Mouse (Mus musculus): ENCODE data around the gene Ankrd28. TPM values are rescaled to one million over a fixed set of nuclear protein-coding genes. Genes with fewer than 3 reads are reported as not detected.

Ankrd28 gene
- polyA plus RNA-seq, 1 experiment from 2014 or later: 12.6 TPM

DNA sequence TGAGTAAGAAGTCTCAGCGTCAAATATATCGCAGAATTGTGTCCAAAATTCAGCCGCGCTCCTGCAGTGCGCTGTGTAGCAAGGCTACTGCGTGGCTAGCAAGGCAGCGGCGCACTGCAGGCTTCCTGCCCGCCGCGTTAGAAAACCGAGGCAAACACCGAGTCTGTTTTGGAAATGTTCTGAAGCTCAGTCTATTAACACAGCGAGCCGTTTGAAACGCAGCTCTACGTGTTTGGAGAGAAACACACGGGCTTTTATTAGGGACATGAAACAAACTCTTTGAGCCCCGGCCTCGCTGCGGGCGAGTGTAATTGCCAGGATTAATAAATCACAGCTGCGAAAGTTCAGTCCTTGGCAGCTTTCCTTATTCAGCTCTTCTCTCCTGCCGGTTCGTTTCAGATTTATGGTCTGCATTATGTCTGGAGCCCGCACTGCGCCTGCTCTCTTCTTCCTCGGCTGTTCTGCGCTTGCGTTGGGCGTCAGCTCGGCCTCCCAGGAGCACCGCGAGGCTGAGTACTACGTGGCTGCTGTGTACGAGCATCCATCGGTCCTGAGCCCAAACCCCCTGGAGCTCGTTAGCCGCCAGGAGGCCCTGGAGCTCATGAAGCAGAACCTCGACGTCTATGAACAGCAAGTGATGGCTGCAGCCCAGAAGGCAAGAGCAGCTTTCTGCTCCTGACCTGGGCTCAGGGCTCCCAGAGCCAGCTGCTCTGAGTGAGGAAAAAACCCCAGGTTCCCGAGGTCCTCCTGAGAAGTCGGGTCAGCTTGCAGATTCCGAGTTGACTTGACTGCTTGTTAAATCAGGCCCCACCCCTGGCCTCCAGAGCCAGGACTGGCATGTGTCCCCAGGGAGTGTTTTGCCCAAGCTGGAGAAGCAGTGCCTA lies 168.5 kb downstream of the Ankrd28 start:
- Histone ChIP-seq H3K4me1 (peaks cover 55% of the 10 kb centered on the region), H3K4me2 (replicated peaks) (peak overlapping the region; percentile 59), H3K36me3 (0 out of 2 replicates have a peak, but pooled peaks cover 4% of the 10 kb centered on the region), H3K4me3 (peak overlapping the region; percentile 38), H3K27ac (peak overlapping the region; percentile 97), H3K9ac (peak overlapping the region; percentile 64), H3K27me3 (no peaks in the 10 kb centered on the region), H3K9me3 (replicated peaks) (no peaks in the 10 kb centered on the region)
- WGBS: 7% methylated on average over 44 of the region's 44 CpGs
- ATAC-seq (ENCODE audit: low FRiP score): peak; percentile 92

GRCm38 (mm10) chr14:31660312-31661093 lies 169.9 kb downstream of the Ankrd28 start:
- 53% methylated on average over 7 of the region's 7 CpGs for WGBS
- Histone ChIP-seq H3K27me3 (no peaks in the 10 kb centered on the region), H3K36me3 (no peaks in the 10 kb centered on the region), H3K9ac (no peak overlapping the region), H3K4me3 (no peak overlapping the region), H3K9me3 (replicated peaks) (no peaks in the 10 kb centered on the region), H3K27ac (peak overlapping the region; percentile 97), H3K4me1 (peaks cover 55% of the 10 kb centered on the region), H3K4me2 (replicated peaks) (no peak overlapping the region)
- ATAC-seq (ENCODE audit: low FRiP score): no peak

- Histone ChIP-seq H3K27ac (peak overlapping the region; percentile 70), H3K36me3 (no peaks in the 10 kb centered on the region), H3K4me3 (no peak overlapping the region), H3K4me2 (replicated peaks) (no peak overlapping the region), H3K9ac (no peak overlapping the region), H3K4me1 (peaks cover 53% of the 10 kb centered on the region), H3K27me3 (no peaks in the 10 kb centered on the region), H3K9me3 (replicated peaks) (no peaks in the 10 kb centered on the region)
- 64% methylated on average over 10 of the region's 10 CpGs for WGBS
- no peak for ATAC-seq (ENCODE audit: low FRiP score)
Observed at GRCm38 (mm10) chr14:31659501-31660181, 170.8 kb downstream of the Ankrd28 start.

GRCm38 (mm10) chr14:31658126-31658680 lies 172.2 kb downstream of the Ankrd28 start:
- 91% methylated on average over 8 of the region's 8 CpGs for WGBS
- Histone ChIP-seq H3K4me1 (peaks cover 40% of the 10 kb centered on the region), H3K9ac (no peak overlapping the region), H3K27ac (no peak overlapping the region), H3K27me3 (no peaks in the 10 kb centered on the region), H3K4me3 (no peak overlapping the region), H3K36me3 (no peaks in the 10 kb centered on the region), H3K9me3 (replicated peaks) (no peaks in the 10 kb centered on the region), H3K4me2 (replicated peaks) (no peak overlapping the region)
- ATAC-seq (ENCODE audit: low FRiP score): no peak

DNA sequence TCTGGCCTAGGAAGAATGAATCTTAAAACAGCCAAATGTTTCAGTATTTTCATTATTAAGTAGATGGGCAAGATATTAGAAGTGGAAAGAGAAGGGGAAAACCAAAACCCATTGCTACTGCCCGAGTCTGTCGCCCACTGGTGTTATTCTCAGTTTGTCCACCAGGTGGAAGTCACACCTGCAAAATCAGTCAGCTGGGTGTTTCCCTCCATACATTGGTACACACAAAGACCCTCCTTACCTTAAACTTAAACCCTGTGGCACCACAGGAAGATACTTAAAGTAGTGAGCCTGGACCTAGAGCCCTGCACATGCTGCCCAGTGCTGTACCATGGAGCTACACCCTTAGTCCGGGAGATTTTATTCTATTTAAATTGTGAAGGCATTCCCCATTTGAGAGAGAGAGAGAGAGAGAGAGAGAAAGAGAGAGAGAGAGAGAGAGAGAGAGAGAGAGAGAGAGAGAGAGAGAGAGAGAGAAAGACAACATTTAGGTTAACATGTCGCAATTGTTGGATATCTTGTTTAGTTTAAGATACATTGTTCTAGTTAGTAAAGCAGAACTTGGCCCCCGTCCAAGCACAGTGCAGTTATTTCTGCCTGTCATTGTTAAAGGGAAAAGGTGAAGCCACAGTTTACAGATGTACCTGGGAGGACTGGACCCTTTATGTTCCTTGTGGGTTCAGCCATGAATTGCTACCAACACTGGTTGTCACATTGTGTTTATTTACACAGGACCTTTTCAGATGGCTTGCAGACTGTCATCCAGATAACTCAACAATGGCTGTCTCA lies 173.4 kb downstream of the Ankrd28 start:
- Histone ChIP-seq H3K27me3 (no peaks in the 10 kb centered on the region), H3K4me2 (replicated peaks) (no peak overlapping the region), H3K27ac (no peak overlapping the region), H3K36me3 (no peaks in the 10 kb centered on the region), H3K4me3 (no peak overlapping the region), H3K9me3 (replicated peaks) (no peaks in the 10 kb centered on the region), H3K4me1 (peaks cover 28% of the 10 kb centered on the region), H3K9ac (no peak overlapping the region)
- ATAC-seq (ENCODE audit: low FRiP score): no peak
- 42% methylated on average over 5 of the region's 5 CpGs for WGBS

- Histone ChIP-seq H3K4me3 (no peak overlapping the region), H3K4me1 (peaks cover 24% of the 10 kb centered on the region), H3K27ac (no peak overlapping the region), H3K9me3 (replicated peaks) (no peaks in the 10 kb centered on the region), H3K9ac (no peak overlapping the region), H3K27me3 (no peaks in the 10 kb centered on the region), H3K36me3 (no peaks in the 10 kb centered on the region), H3K4me2 (replicated peaks) (no peak overlapping the region)
- WGBS: 83% methylated on average over 7 of the region's 7 CpGs
- ATAC-seq (ENCODE audit: low FRiP score): no peak
Observed at GRCm38 (mm10) chr14:31656386-31656785, 174.1 kb downstream of the Ankrd28 start.

DNA sequence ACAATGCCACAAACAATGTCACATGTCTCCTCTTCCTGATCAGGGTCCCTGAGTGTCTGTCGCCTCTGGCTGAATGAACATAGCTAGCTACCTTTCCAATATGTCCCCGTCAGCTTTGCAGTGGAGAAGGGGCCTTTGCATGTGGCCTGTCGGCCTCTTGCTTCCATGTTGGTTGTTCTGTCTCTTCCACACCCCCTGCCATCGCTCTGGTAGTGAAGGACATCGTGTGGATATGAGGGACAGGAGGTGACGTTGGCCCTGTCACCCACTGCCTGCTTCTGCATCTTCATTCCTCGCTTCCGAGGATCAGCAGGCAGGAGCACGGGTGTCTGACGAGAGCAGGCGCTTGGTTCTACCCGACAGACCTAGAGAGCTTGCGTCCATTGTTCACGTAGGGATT lies 175.0 kb downstream of the Ankrd28 start:
- Histone ChIP-seq H3K27ac (no peak overlapping the region), H3K4me1 (peaks cover 17% of the 10 kb centered on the region), H3K9me3 (replicated peaks) (peaks cover 2% of the 10 kb centered on the region; the same call in 1 of the 2 replicates), H3K27me3 (no peaks in the 10 kb centered on the region), H3K36me3 (no peaks in the 10 kb centered on the region), H3K4me3 (no peak overlapping the region), H3K4me2 (replicated peaks) (no peak overlapping the region), H3K9ac (no peak overlapping the region)
- WGBS: 81% methylated on average over 14 of the region's 14 CpGs
- no peak for ATAC-seq (ENCODE audit: low FRiP score)

- no peak overlapping the region for H3K4me3 ChIP-seq
- H3K9ac ChIP-seq: no peak overlapping the region
- 87% methylated on average over 5 of the region's 5 CpGs for WGBS
- no peak overlapping the region for H3K4me2 ChIP-seq (replicated peaks)
- H3K27me3 ChIP-seq: no peaks in the 10 kb centered on the region
- peaks cover 12% of the 10 kb centered on the region for H3K4me1 ChIP-seq
- H3K36me3 ChIP-seq: no peaks in the 10 kb centered on the region
- no peak for ATAC-seq (ENCODE audit: low FRiP score)
- no peak overlapping the region for H3K27ac ChIP-seq
- H3K9me3 ChIP-seq (replicated peaks): peaks cover 3% of the 10 kb centered on the region; the same call in 1 of the 2 replicates
Observed at GRCm38 (mm10) chr14:31654816-31655215, 175.6 kb downstream of the Ankrd28 start.

DNA sequence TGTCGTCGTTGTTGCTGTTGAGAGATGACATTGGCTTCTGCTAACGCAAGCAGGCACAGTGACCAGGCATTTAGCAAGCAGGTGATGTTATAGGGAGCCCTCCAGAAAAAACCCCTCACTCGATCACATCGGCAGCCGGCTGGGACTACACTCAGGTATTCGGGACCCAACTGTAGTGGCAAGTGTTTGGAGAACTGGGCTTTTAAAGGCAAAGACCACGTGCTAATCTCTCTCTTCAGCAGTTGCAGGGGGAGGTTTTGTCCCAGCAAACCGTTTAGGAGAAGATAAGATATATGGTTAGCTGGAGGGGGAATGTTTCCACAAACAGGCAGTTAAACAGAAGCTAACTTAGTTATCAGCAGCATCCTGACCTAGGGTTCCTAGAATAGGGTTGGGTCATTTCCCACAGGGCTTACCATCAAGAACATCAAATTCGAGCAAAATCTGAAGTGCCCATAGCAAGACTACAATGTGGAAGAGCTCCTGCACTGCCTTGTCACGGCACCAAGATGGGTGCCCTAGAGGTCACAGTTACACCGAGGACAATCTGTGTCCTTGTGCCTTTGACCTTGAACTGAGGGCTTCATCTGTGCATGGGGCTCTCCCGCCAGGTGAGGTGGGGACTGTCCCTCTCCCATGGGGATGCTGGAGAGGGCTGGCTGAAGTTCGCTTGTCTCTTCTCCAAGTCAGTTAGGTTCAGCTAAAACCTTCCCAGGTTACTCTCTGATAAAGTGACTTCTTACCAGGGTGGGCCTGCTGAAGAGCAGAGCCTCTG lies 177.2 kb downstream of the Ankrd28 start:
- 84% methylated on average over 14 of the region's 14 CpGs for WGBS
- no peak overlapping the region for H3K27ac ChIP-seq
- no peak for ATAC-seq (ENCODE audit: low FRiP score)

GRCm38 (mm10) chr14:31652624-31653023 lies 177.8 kb downstream of the Ankrd28 start:
- no peak overlapping the region for H3K4me3 ChIP-seq
- no peak overlapping the region for H3K4me2 ChIP-seq (replicated peaks)
- WGBS: 86% methylated on average over 1 of the region's 1 CpGs
- H3K27ac ChIP-seq: no peak overlapping the region
- H3K9me3 ChIP-seq (replicated peaks): peaks cover 3% of the 10 kb centered on the region; the same call in 1 of the 2 replicates
- H3K36me3 ChIP-seq: no peaks in the 10 kb centered on the region
- peaks cover 4% of the 10 kb centered on the region; the same call in 1 of the 2 replicates for H3K4me1 ChIP-seq
- H3K9ac ChIP-seq: no peak overlapping the region
- no peak for ATAC-seq (ENCODE audit: low FRiP score)
- H3K27me3 ChIP-seq: no peaks in the 10 kb centered on the region

More for the DNA sequence above, 177.2 kb downstream of the Ankrd28 start:
- no peaks in the 10 kb centered on the region for H3K27me3 ChIP-seq
- H3K9me3 ChIP-seq (replicated peaks): peaks cover 3% of the 10 kb centered on the region; the same call in 1 of the 2 replicates
- no peaks in the 10 kb centered on the region for H3K36me3 ChIP-seq
- H3K4me2 ChIP-seq (replicated peaks): no peak overlapping the region
- H3K4me1 ChIP-seq: peaks cover 4% of the 10 kb centered on the region; the same call in 1 of the 2 replicates
- H3K9ac ChIP-seq: no peak overlapping the region
- H3K4me3 ChIP-seq: no peak overlapping the region

DNA sequence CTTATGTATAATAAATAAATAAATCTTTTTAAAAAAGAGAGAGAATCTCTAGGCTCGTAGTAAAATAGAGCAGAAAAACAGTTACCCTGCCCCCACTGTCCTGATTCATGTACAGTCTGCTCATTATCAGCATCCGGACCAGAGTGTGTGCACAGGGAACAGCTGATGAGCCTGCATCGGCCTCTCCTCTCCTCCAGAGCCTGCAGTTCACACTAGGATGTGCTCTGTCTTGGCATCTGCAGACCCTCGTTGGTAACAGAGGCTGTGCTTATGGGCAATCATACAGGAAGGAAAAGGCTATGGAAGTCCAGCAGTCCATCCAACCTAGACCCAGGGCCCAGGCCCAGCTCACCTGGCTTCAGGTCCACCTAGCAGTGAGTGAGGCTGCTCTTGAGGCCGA lies 178.3 kb downstream of the Ankrd28 start:
- Histone ChIP-seq H3K27ac (no peak overlapping the region), H3K9me3 (replicated peaks) (peaks cover 3% of the 10 kb centered on the region; the same call in 1 of the 2 replicates), H3K27me3 (no peaks in the 10 kb centered on the region), H3K4me2 (replicated peaks) (no peak overlapping the region), H3K9ac (no peak overlapping the region), H3K4me3 (no peak overlapping the region), H3K36me3 (no peaks in the 10 kb centered on the region), H3K4me1 (no peaks in the 10 kb centered on the region)
- 72% methylated on average over 5 of the region's 5 CpGs for WGBS
- no peak for ATAC-seq (ENCODE audit: low FRiP score)
